Mouse (Mus musculus) embryonic facial prominence, embryonic 11.5 days (tissue): ENCODE measurements around the gene Med25. TPM values are rescaled to one million over a fixed set of nuclear protein-coding genes. Genes with fewer than 3 reads are reported as not detected.

Experiments
- ATAC-seq: fragments of 200-750 bp; cut with Nextera tagmentation; replicated peaks from 2 replicates; pipeline ENCODE4 v1.8.0; 2017; ENCODE audit warnings: low read depth; ENCODE audit not compliant: insufficient number of reproducible peaks, low FRiP score, low TSS enrichment
- DNase-seq: peaks from one replicate; pipeline ENCODE4 v3.0.0-alpha.2; 2015; ENCODE audit warnings: low spot score
- H3K27ac ChIP-seq: fragments of 300-500 bp; sonication (generic); replicated peaks from 2 replicates; pipeline ENCODE4 v1.5.1; 2014; ENCODE audit warnings: mild to moderate bottlenecking, low read depth, low read length, control low read depth
- H3K27me3 ChIP-seq: fragments of 300-500 bp; sonication (generic); 2 replicates; pipeline ENCODE4 v1.6.1; 2014; ENCODE audit warnings: mild to moderate bottlenecking, low read length, moderate library complexity, mixed read lengths; ENCODE audit not compliant: control insufficient read depth, insufficient read depth
- H3K36me3 ChIP-seq: fragments of 300-500 bp; sonication (generic); replicated peaks from 2 replicates; pipeline ENCODE4 v1.6.1; 2014; ENCODE audit warnings: low read depth, mild to moderate bottlenecking, low read length, moderate library complexity, mixed read lengths; ENCODE audit not compliant: control insufficient read depth, insufficient read depth
- H3K4me1 ChIP-seq: fragments of 300-500 bp; sonication (generic); 2 replicates; pipeline ENCODE4 v1.6.1; 2014; ENCODE audit warnings: low read length, mixed read lengths; ENCODE audit not compliant: control insufficient read depth, insufficient read depth
- H3K4me2 ChIP-seq: fragments of 300-500 bp; sonication (generic); 2 replicates; pipeline ENCODE4 v1.6.1; 2014; ENCODE audit warnings: low read depth, mild to moderate bottlenecking, control low read depth, low read length, moderate library complexity
- H3K4me3 ChIP-seq: fragments of 300-500 bp; sonication (generic); 2 replicates; pipeline ENCODE4 v1.5.1; 2014; ENCODE audit warnings: low read depth, low read length, control low read depth
- H3K9ac ChIP-seq: fragments of 300-500 bp; sonication (generic); replicated peaks from 2 replicates; pipeline ENCODE4 v1.6.1; 2014; ENCODE audit warnings: mild to moderate bottlenecking, control low read depth, low read length
- H3K9me3 ChIP-seq: fragments of 300-500 bp; sonication (generic); replicated peaks from 2 replicates; pipeline ENCODE4 v1.6.1; 2016; ENCODE audit warnings: mild to moderate bottlenecking, low read length, inconsistent platforms, mixed read lengths; ENCODE audit not compliant: control insufficient read depth
- WGBS: fragments of 180-500 bp; shearing (Covaris S2); extraction: QIAGEN DNeasy Blood & Tissue Kit; methylation state at CpG from one replicate; pipeline ENCODE4 v1.1.7; 2014; 5-methylcytosine and 5-hydroxymethylcytosine counted together
- polyA plus RNA-seq: library from polyadenylated mRNA; unstranded; fragments of >200 nt; fragmentation: Nextera tagmentation; extraction: Ambion mirVana; gene quantifications from 2 replicates; pipeline ENCODE4 v1.2.1, GENCODE M21; 2014

The Med25 gene
- polyA plus RNA-seq, 1 experiment from 2014 or later = 44.5 TPM

DNA sequence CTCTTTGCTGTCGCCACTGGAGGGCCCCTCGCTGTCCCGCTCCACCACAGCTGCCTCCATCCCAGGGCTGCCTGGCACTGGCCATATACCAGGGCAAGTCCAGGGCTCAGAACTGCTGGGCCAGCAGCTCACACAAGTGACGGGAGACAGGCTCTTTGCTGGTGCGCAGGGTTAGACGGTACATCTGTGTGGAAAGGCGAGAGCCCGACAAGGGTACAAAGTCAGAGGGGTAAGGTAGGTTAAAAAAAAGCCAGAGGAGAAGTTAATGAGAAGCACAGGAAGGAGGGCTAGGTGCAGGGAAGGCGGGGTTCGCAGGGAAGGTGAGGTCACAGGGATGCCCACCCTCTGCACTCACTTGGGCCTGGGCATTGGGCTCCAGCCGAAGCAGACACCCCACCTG lies 8.1 kb upstream of the Med25 start:
- Histone ChIP-seq H3K27ac (no peak overlapping the region), H3K9ac (peak overlapping the region; percentile 14; the same call in 1 of the 2 replicates), H3K4me2 (no peak overlapping the region), H3K27me3 (no peaks in the 10 kb centered on the region), H3K36me3 (peaks cover 6% of the 10 kb centered on the region), H3K4me1 (peaks cover 4% of the 10 kb centered on the region; the same call in 1 of the 2 replicates), H3K9me3 (no peaks in the 10 kb centered on the region), H3K4me3 (no peak overlapping the region)
- ATAC-seq = no peak
- DNase-seq = no peak
- WGBS = 89% methylated on average over 11 of the region's 11 CpGs

DNA sequence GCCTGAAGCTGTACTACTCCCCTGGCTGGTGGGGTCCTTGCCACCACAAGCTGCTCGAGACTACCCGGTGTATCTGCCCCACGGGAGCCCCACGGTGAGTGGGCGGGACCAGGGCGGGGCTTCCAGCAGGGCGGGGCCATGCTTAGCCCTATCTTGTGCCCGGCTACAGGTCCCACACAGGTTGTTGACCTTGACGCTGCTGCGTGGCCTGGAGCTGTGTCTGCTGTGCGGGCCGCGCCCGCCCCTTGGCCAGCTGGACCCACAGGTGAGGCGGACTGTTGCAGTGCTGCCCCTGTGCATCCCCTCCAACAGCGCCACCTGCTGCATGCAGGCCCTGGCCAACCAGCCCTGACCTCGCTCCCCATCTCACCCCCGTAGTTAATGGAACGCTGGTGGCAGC lies 6.1 kb upstream of the Med25 start:
- H3K36me3 ChIP-seq = peaks cover under 1% of the 10 kb centered on the region
- no peak overlapping the region; the same call in 1 of the 2 replicates for H3K9ac ChIP-seq
- no peak overlapping the region for H3K27ac ChIP-seq
- no peaks in the 10 kb centered on the region for H3K27me3 ChIP-seq
- DNase-seq = no peak
- H3K4me2 ChIP-seq = no peak overlapping the region
- no peak for ATAC-seq
- no peak overlapping the region for H3K4me3 ChIP-seq
- H3K4me1 ChIP-seq = peaks cover 4% of the 10 kb centered on the region; the same call in 1 of the 2 replicates
- H3K9me3 ChIP-seq = no peaks in the 10 kb centered on the region
- WGBS = 32% methylated on average over 19 of the region's 19 CpGs

DNA sequence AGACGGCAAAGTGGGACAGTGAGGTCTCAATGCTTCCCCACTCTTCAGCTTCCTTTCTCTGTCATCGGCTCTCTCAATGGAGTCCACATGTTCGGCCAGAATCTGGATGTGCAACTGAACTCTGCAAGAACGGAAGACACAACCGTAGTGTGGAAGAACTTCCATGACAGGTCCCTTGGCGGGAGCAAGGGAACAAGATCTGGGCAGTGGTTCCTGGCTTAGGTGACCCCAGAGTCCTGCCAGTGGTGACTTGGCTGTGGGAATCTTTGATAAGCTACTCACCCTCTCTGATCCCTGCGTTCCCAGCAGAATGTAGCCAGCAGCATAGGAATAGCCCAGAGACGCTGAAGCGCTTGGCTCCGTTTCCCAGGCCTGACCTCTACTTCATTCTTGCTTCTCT lies 4.0 kb upstream of the Med25 start:
- peak overlapping the region; percentile 59 for H3K4me2 ChIP-seq
- peaks cover 4% of the 10 kb centered on the region; the same call in 1 of the 2 replicates for H3K4me1 ChIP-seq
- H3K36me3 ChIP-seq = no peaks in the 10 kb centered on the region; the same call in 1 of the 2 replicates
- DNase-seq (peak; percentile 17), ATAC-seq (no peak)
- peak overlapping the region; percentile 72 for H3K9ac ChIP-seq
- 37% methylated on average over 10 of the region's 10 CpGs for WGBS
- peak overlapping the region; percentile 38 for H3K4me3 ChIP-seq
- H3K27ac ChIP-seq = 0 out of 2 replicates have a peak overlapping the region, but pooled peaks have one; percentile 63
- H3K27me3 ChIP-seq = no peaks in the 10 kb centered on the region
- no peaks in the 10 kb centered on the region for H3K9me3 ChIP-seq

DNA sequence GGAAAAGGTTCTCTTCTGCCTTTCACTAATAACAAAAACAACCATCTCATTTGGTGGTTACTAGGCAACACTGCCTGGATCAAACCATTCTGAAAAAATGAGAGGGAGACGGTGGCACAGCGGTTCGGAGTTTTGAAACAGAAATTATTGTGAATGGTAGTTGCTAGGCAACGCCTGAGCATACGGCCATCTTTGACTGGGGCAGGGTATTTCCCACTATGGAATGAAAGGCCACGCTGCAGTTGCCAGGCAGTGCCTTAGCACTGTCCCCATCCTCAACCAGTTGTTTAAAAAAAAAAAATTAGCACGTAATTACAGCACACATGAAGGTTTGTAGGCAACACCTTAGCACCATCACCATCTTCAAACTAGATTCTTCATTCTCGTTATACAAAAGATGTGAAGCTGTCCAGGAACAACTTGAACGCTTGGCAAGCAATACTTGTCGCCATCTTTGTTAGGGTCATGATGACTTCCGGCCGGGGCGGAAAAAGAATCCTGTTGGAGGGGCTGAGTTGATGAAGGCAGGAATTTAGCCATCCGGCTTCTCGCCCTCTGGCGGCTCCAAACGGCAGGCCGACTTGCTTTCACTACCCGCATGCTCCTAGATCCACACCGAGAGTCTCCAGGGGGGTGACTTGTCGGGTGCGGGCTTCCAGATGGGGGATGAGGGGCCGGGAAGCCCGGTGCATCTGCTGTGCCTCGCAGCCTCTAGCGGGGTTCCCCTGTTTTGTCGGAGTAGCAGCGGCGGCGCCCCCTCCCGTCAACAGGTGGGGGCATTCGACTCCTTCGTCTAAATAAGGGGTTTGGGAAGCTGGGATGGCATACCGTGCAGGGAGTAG lies 3.3 kb upstream of the Med25 start, which contains the start of gene Fuz:
Gene Fuz (plus strand): TSS at position 487 of the 842 bp plus-strand sequence.
- peak within 1 kb of the TSS; percentile 59 for H3K4me2 ChIP-seq
- under 1% methylated on average over 34 of the region's 34 CpGs for WGBS
- H3K27ac ChIP-seq = peak within 1 kb of the TSS; percentile 63
- H3K27me3 ChIP-seq = no peaks in the 10 kb centered on the region
- H3K9me3 ChIP-seq = no peaks in the 10 kb centered on the region
- peak; percentile 48; the same call in 1 of the 2 replicates for ATAC-seq
- H3K4me3 ChIP-seq = peak within 1 kb of the TSS; percentile 38
- H3K9ac ChIP-seq = peak within 1 kb of the TSS; percentile 72
- no peaks in the 10 kb centered on the region; the same call in 1 of the 2 replicates for H3K36me3 ChIP-seq
- peak; percentile 96 for DNase-seq
- H3K4me1 ChIP-seq = peaks cover 4% of the 10 kb centered on the region; the same call in 1 of the 2 replicates

DNA sequence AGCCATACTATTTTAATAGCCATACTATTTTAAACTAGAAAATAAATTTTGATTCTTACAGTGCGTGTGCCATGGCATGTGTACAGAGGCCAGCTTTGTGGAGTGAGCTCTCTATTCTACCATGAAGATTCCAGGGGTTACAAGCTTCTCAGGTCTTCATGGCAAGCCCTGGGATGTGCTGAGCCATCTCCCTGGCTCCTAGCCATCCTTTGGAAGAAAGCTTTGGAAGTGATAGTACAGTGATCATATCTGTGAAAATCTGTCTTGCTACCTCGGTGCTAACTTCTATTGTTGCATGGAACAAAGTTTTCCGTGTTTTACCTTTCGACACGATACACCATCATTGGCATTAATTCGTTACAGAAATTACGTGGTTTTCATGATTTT lies 2.7 kb upstream of the Med25 start:
- no peaks in the 10 kb centered on the region for H3K27me3 ChIP-seq
- peaks cover 4% of the 10 kb centered on the region; the same call in 1 of the 2 replicates for H3K4me1 ChIP-seq
- peak overlapping the region; percentile 8; the same call in 1 of the 2 replicates for H3K4me2 ChIP-seq
- ATAC-seq (no peak), DNase-seq (no peak)
- H3K36me3 ChIP-seq = no peaks in the 10 kb centered on the region; the same call in 1 of the 2 replicates
- H3K4me3 ChIP-seq = no peak overlapping the region
- H3K9ac ChIP-seq = no peak overlapping the region
- no peaks in the 10 kb centered on the region for H3K9me3 ChIP-seq
- no peak overlapping the region for H3K27ac ChIP-seq
- 69% methylated on average over 7 of the region's 7 CpGs for WGBS

DNA sequence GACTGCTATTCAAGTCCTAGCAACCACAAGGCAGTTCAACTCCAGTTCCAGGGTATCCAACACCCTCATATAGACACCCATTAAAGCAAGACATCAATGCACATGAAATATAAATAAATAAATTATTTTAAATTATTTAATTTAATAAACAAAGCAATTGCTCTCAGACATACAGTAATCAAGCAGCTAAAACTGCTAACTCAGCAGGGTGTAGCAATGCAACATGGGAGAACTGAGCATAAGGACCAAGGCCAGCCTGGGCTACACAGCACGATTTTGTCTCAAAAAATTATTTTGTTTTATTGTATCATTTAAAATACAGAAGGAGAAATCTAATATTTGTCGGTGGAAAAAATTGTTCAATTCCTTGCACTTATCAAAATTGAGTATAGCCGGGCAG lies 1.7 kb upstream of the Med25 start:
- H3K4me2 ChIP-seq = no peak overlapping the region
- ATAC-seq (no peak), DNase-seq (no peak)
- H3K27me3 ChIP-seq = no peaks in the 10 kb centered on the region
- 83% methylated on average over 3 of the region's 3 CpGs for WGBS
- H3K4me3 ChIP-seq = no peak overlapping the region
- peaks cover 4% of the 10 kb centered on the region; the same call in 1 of the 2 replicates for H3K4me1 ChIP-seq
- no peaks in the 10 kb centered on the region for H3K9me3 ChIP-seq
- H3K36me3 ChIP-seq = no peaks in the 10 kb centered on the region; the same call in 1 of the 2 replicates
- H3K27ac ChIP-seq = no peak overlapping the region
- H3K9ac ChIP-seq = no peak overlapping the region

DNA sequence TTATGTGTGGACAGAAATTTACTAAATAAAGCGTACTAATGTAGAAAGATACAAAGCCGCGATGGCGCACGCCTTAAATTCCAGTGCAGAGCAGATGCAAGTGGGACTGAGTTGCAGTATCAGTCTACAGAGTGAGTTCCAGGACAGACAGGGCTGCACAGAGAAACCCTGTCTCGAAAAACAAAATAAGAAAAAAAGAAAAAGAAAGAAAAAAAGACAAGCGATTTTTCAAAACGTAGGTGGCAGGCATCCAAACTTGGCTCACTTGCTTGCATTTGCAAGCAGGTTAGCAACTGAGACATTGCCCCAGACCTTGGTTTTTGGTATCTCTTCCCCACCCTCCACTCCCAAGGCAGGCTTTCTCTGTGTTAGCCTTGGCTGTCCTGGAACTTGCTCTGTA lies 685 bp upstream of the Med25 start:
- Histone ChIP-seq H3K36me3 (peaks cover 4% of the 10 kb centered on the region), H3K27ac (0 out of 2 replicates have a peak overlapping the region, but pooled peaks have one; percentile 48), H3K9me3 (no peaks in the 10 kb centered on the region), H3K9ac (no peak overlapping the region), H3K4me1 (peaks cover 4% of the 10 kb centered on the region; the same call in 1 of the 2 replicates), H3K4me2 (no peak overlapping the region), H3K27me3 (no peaks in the 10 kb centered on the region), H3K4me3 (no peak overlapping the region)
- 29% methylated on average over 8 of the region's 8 CpGs for WGBS
- ATAC-seq (no peak), DNase-seq (peak; percentile 8)

DNA sequence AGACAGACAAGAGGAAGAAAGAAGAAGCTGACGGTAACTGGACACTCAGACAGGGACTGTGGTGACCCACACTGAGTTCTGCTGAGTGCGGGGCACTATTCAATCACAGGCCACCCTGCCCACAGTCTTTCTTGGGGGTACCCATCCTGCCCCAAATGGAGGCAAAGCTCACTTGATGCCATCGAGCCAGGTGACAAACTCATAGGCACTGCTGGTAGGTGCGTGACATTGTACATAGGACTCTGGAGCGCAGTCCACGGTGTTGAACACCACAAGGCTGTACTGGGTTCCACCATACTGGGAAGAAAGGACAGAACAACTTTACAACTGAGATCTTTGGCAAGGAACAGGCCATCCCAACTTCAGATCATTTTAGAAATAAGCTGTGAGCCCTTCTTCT lies 901 bp downstream of the Med25 start:
- 22% methylated on average over 6 of the region's 6 CpGs for WGBS
- ATAC-seq = no peak
- Histone ChIP-seq H3K4me3 (peak overlapping the region; percentile 92), H3K4me1 (no peaks in the 10 kb centered on the region), H3K4me2 (peak overlapping the region; percentile 88), H3K36me3 (peaks cover 4% of the 10 kb centered on the region), H3K9ac (peak overlapping the region; percentile 89), H3K27me3 (no peaks in the 10 kb centered on the region), H3K27ac (no peak overlapping the region), H3K9me3 (no peaks in the 10 kb centered on the region)
- DNase-seq = no peak
